Mouse (Mus musculus) forebrain, embryonic 12.5 days (tissue): ENCODE measurements around the gene Ube2l3. TPM values are rescaled to one million over a fixed set of nuclear protein-coding genes. Genes with fewer than 3 reads are reported as not detected.
"Not testable (repeated sequence)": the region's sequence is repeated elsewhere in the genome, so short reads cannot be mapped to it uniquely, and the experiment has no call there.

Experiments
- ATAC-seq: fragments of 200-750 bp; cut with Nextera tagmentation; 2 replicates; pipeline ENCODE4 v1.8.0; 2017; ENCODE audit warnings: moderate TSS enrichment; ENCODE audit not compliant: low FRiP score
- H3K27ac ChIP-seq: fragments of 300-500 bp; sonication (generic); 2 replicates; pipeline ENCODE4 v1.5.1; 2016; ENCODE audit warnings: mild to moderate bottlenecking
- H3K27me3 ChIP-seq: fragments of 300-500 bp; sonication (generic); 2 replicates; pipeline ENCODE4 v1.6.1; 2016; ENCODE audit warnings: mild to moderate bottlenecking
- H3K36me3 ChIP-seq: fragments of 300-500 bp; sonication (generic); replicated peaks from 2 replicates; pipeline ENCODE4 v1.6.1; 2016; ENCODE audit warnings: mild to moderate bottlenecking
- H3K4me1 ChIP-seq: fragments of 300-500 bp; sonication (generic); 2 replicates; pipeline ENCODE4 v1.6.1; 2016
- H3K4me2 ChIP-seq: fragments of 300-500 bp; sonication (generic); 2 replicates; pipeline ENCODE4 v1.6.1; 2016; ENCODE audit warnings: mild to moderate bottlenecking, moderate library complexity
- H3K4me3 ChIP-seq: fragments of 300-500 bp; sonication (generic); replicated peaks from 2 replicates; pipeline ENCODE4 v1.5.1; 2016; ENCODE audit warnings: mild to moderate bottlenecking
- H3K9ac ChIP-seq: fragments of 300-500 bp; sonication (generic); 2 replicates; pipeline ENCODE4 v1.6.1; 2016; ENCODE audit warnings: mild to moderate bottlenecking
- H3K9me3 ChIP-seq: fragments of 300-500 bp; sonication (generic); 2 replicates; pipeline ENCODE4 v1.6.1; 2016
- WGBS: fragments of 180-500 bp; shearing (Covaris S2); methylation state at CpG from one replicate; pipeline ENCODE4 v1.1.7; 2016; 5-methylcytosine and 5-hydroxymethylcytosine counted together
- polyA plus RNA-seq: library from polyadenylated mRNA; unstranded; fragments of >200 nt; fragmentation: Nextera tagmentation; extraction: Ambion mirVana; gene quantifications from 2 replicates; pipeline ENCODE4 v1.2.1, GENCODE M21; 2016

Ube2l3 gene
- polyA plus RNA-seq, 1 experiment from 2014 or later: 388 TPM

DNA sequence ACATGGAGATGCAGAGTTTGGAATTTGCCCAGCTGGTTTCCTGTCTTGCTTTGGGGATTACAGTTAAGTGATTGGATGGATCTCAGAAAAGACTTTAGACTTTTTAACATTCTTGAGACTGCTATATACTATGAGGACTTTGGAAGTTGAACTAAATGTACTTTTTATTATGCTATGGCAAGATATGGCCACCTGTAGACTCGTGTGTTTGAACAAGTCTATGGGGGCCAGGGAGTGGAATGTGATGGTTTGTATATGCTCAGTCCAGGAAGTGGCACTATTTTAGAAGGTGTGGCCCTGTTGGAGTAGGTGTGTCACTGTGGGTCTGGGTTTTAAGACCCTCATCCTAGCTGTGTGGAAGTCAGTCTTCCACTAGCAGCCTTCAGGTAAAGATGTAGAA, 37.0 kb downstream of the Ube2l3 start:
- 92% methylated on average over 1 of the region's 1 CpGs for WGBS

DNA sequence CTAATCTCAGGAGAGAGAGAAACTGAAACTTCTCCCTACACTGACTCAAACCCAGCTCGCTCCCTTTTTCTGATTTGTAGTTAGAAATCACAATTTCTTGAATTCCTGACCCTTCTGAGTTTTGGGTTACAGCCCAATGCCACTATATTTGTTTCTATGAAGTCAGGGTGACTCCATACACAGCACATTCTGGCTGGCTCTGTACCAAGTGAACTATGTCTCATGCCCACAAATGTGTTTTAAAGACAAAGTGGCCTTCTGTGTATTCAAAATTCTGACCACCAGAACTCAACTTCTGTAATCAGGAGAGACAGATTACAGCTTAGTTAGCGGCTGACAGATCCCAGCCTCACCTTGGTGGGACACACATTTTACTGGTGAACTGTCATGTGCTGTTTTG, 48.1 kb downstream of the Ube2l3 start:
- H3K36me3 ChIP-seq: peaks cover 75% of the 10 kb centered on the region
- H3K9ac ChIP-seq: no peak overlapping the region
- H3K9me3 ChIP-seq: no peaks in the 10 kb centered on the region
- H3K4me3 ChIP-seq: no peak overlapping the region
- ATAC-seq: no peak
- no peak overlapping the region for H3K4me2 ChIP-seq
- WGBS: 95% methylated on average over 2 of the region's 2 CpGs
- no peaks in the 10 kb centered on the region for H3K4me1 ChIP-seq
- H3K27me3 ChIP-seq: no peaks in the 10 kb centered on the region
- H3K27ac ChIP-seq: no peak overlapping the region

More for the DNA sequence above, 37.0 kb downstream of the Ube2l3 start:
- H3K27ac ChIP-seq, ATAC-seq, H3K4me1 ChIP-seq, H3K4me2 ChIP-seq, H3K9me3 ChIP-seq, H3K27me3 ChIP-seq, H3K4me3 ChIP-seq, H3K9ac ChIP-seq: not testable (repeated sequence)
- peaks cover 36% of the 10 kb centered on the region for H3K36me3 ChIP-seq

DNA sequence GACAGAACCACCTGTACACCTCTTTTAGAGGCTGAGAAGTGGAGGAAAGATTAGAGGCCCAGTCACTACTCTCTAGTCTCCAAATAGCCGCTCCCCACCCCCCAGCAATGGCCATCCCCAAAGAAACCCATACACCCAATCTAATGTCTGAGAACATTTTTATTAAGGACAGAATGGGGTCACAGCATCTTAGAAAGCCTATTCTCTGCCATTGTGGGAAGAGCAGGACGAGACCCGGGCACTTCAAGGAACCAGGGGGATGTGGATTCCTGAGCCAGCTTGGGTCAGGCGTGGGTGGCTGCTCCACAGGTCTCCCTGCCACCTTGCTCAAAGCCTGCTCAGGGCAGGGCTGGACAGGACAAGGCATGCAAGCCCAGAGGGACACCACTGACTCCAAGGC, 50.6 kb downstream of the Ube2l3 start:
- Histone ChIP-seq H3K4me1 (peaks cover 17% of the 10 kb centered on the region), H3K27me3 (peaks cover 17% of the 10 kb centered on the region), H3K9ac (no peak overlapping the region), H3K9me3 (no peaks in the 10 kb centered on the region), H3K4me2 (no peak overlapping the region), H3K27ac (no peak overlapping the region), H3K36me3 (peaks cover 55% of the 10 kb centered on the region), H3K4me3 (no peak overlapping the region)
- no peak for ATAC-seq
- 92% methylated on average over 4 of the region's 4 CpGs for WGBS

DNA sequence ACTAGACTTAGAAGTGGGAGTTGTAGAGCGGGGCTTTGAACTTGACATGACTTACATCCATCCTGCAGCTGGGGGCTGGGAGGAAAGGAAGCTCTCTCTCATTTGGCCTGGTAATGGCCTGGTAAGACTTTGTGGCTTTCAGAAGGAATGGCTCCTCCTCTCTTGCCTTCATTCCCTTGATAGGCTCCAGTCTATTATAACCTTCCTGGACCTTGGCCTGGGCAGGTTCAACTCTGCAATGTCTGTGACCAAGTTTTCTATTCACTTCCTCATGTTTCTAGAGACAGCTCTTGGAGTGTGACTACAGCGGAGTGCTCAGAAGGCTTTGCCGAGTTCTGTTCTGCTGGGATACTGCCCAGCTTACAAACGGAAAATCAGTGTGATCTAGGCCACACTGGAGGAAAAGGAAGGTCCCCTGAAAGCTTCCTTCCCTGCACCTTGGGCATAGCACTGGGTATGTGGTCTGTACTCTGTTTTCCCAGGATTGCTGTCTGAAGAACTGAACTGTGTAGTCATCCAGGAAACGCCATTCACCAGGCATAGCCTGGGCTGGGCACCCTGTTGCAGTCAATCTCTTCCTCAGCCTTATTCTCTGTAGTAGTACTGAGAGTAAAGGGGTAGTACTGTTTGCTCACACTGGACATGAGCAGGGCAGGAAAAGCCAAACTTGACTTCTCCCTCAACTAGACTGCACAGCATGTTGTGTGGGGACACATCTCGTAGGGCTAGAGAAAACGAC, 51.8 kb downstream of the Ube2l3 start:
- Histone ChIP-seq H3K27ac (no peak overlapping the region), H3K27me3 (peaks cover 18% of the 10 kb centered on the region), H3K4me2 (no peak overlapping the region), H3K4me1 (peaks cover 17% of the 10 kb centered on the region), H3K36me3 (peaks cover 46% of the 10 kb centered on the region), H3K9me3 (no peaks in the 10 kb centered on the region), H3K9ac (no peak overlapping the region), H3K4me3 (no peak overlapping the region)
- 85% methylated on average over 7 of the region's 7 CpGs for WGBS
- ATAC-seq: no peak

DNA sequence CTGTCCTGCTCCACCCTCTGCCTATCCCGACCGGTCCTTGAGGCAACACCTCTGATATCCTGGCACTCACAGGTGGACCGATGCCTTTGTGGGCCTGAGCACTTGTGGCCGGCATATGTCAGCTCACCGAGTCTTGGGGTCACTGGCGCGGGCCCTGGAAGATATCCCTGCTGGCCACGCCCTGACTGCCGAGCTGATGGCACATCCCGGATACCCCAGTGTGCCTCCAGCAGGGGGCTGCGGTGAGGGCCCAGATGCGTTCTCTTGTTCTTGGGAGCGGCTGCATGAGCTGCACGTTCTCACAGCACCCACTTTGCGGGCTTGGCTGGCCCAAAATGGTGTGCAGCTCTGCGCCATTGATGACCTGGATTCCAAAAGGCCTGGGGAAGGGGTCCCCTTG, 54.4 kb downstream of the Ube2l3 start:
- peaks cover 24% of the 10 kb centered on the region for H3K36me3 ChIP-seq
- peaks cover 17% of the 10 kb centered on the region for H3K4me1 ChIP-seq
- H3K4me2 ChIP-seq: peak overlapping the region; percentile 72
- peak; percentile 21; the same call in 1 of the 2 replicates for ATAC-seq
- no peak overlapping the region for H3K9ac ChIP-seq
- no peaks in the 10 kb centered on the region for H3K9me3 ChIP-seq
- peak overlapping the region; percentile 59 for H3K4me3 ChIP-seq
- H3K27me3 ChIP-seq: peaks cover 22% of the 10 kb centered on the region
- no peak overlapping the region for H3K27ac ChIP-seq
- 8% methylated on average over 16 of the region's 16 CpGs for WGBS

DNA sequence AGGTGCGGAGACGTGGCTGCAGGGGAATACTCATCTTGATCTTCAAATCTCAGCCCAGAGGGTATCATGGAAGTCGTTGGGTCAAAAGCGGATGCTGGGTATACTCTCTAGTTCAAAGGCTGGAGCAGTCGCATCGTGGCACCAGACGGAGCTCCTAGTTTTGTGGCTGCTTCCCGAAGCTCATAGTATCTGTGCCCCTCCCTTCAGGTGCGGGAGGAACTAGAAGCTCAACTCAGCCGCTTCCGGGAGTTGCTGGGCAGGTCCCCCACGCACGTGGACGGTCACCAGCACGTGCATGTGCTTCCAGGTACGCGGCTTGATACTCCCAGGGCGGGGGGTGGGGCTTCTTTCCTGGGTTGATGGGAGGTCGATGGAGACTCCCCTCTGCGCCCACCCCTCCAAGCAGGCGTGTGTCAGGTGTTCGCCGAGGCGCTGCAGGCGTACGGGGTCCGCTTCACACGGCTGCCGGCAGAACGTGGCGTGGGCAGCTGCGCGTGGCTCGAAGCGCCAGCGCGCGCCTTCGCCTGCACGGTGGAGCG, 55.0 kb downstream of the Ube2l3 start:
- peak; percentile 36 for ATAC-seq
- Histone ChIP-seq H3K27ac (no peak overlapping the region), H3K36me3 (peaks cover 19% of the 10 kb centered on the region), H3K9me3 (no peaks in the 10 kb centered on the region), H3K27me3 (peaks cover 22% of the 10 kb centered on the region), H3K4me3 (peak overlapping the region; percentile 59), H3K4me1 (peaks cover 17% of the 10 kb centered on the region), H3K4me2 (peak overlapping the region; percentile 72), H3K9ac (peak overlapping the region; percentile 59)
- WGBS: under 1% methylated on average over 41 of the region's 41 CpGs

DNA sequence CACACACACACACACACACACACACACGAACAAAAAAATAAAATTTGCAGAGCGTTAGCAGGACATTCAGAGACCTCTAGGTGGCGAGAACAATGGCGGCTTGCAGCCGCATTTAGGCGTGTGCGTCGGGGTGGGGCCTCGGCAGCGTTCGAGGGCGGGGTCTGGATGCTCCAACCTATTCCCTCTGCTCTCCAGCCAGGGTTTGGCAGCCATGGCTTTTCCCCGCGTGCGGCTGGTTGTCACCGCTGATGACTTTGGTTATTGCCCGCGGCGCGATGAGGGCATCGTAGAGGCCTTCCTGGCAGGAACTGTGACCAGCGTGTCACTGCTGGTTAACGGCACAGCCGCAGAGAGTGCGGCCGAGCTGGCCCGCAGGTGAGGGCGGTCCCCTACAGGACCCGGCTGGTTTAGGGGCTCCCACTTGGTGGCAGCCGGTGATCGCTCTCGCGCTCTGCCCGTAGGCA, 55.6 kb downstream of the Ube2l3 start, which contains the start of gene Ccdc116:
Ccdc116 (minus strand) TSS at position 458 of the 464 bp plus-strand sequence.
- Histone ChIP-seq H3K27ac (no peak within 1 kb of the TSS), H3K27me3 (peaks cover 22% of the 10 kb centered on the region), H3K36me3 (peaks cover 12% of the 10 kb centered on the region), H3K4me3 (peak within 1 kb of the TSS; percentile 59), H3K4me2 (peak within 1 kb of the TSS; percentile 72), H3K9me3 (no peaks in the 10 kb centered on the region), H3K4me1 (peaks cover 17% of the 10 kb centered on the region), H3K9ac (peak within 1 kb of the TSS; percentile 59)
- WGBS: under 1% methylated on average over 34 of the region's 34 CpGs
- ATAC-seq: peak; percentile 90

DNA sequence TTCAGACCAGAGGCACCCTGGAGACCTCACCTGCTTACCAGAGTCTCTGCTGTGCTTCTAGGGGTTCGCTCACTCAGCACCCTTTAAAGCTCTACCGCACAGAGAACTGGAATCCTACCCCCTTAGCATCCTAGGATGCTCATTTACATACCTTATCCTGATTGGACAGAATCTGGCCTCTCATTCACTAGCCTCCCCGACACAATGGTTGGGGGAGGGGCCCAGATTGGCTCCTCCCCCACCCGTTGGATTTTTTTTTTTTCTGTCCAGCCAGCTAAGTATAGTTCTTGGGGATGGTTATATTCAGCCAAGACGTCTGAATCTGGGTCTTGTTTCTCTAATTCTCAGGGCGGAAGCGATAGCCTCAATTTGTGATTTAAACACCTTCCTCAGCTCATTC, 58.1 kb downstream of the Ube2l3 start, which contains the start of gene Ydjc:
Ydjc (plus strand) TSS at position 283 of the 400 bp plus-strand sequence.
- 12% methylated on average over 7 of the region's 7 CpGs for WGBS
- Histone ChIP-seq H3K27me3 (peaks cover 22% of the 10 kb centered on the region), H3K4me2 (no peak within 1 kb of the TSS), H3K9me3 (no peaks in the 10 kb centered on the region), H3K4me1 (peaks cover 17% of the 10 kb centered on the region), H3K9ac (no peak within 1 kb of the TSS), H3K4me3 (no peak within 1 kb of the TSS), H3K27ac (no peak within 1 kb of the TSS), H3K36me3 (no peaks in the 10 kb centered on the region)
- ATAC-seq: no peak

DNA sequence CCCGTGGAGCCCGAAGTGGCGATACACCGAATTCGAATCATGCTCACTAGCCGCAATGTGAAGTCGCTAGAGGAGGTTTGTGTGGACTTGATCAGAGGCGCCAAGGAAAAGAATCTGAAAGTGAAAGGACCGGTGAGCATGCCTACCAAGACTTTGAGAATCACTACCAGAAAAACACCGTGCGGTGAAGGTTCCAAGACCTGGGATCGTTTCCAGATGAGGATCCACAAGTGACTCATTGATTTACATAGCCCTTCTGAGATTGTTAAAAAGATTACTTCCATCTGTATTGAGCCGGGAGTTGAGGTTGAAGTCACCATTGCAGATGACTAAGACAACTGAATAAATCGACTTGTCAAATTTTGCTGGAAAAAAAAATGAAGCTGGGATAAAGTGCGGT, 65.1 kb downstream of the Ube2l3 start:
- no peak overlapping the region for H3K4me3 ChIP-seq
- H3K4me1 ChIP-seq: peaks cover 6% of the 10 kb centered on the region
- H3K4me2 ChIP-seq: no peak overlapping the region
- no peak overlapping the region for H3K27ac ChIP-seq
- no peak for ATAC-seq
- H3K9ac ChIP-seq: no peak overlapping the region
- 91% methylated on average over 15 of the region's 15 CpGs for WGBS
- no peaks in the 10 kb centered on the region for H3K36me3 ChIP-seq
- H3K9me3 ChIP-seq: no peaks in the 10 kb centered on the region
- H3K27me3 ChIP-seq: no peaks in the 10 kb centered on the region

DNA sequence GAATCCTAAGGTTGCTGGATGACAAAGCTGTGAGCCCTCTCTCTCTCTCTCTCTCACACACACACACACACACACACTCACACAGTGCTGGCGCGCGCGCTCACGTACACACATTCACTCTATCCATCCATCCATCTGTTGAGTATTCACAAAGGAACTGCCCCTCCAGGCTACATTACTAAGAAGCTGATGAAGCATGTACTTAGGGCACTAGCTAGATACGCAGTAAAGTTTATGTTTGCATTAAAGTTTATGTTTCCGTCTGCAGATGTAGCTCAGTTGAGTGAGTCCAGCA, 69.6 kb downstream of the Ube2l3 start:
- peak overlapping the region; percentile 82 for H3K4me2 ChIP-seq
- peak overlapping the region; percentile 55 for H3K9ac ChIP-seq
- H3K27ac ChIP-seq: peak overlapping the region; percentile 69
- no peak; the same call in 1 of the 2 replicates for ATAC-seq
- H3K9me3 ChIP-seq: no peaks in the 10 kb centered on the region
- H3K4me1 ChIP-seq: peaks cover 17% of the 10 kb centered on the region
- no peaks in the 10 kb centered on the region for H3K36me3 ChIP-seq
- 39% methylated on average over 7 of the region's 7 CpGs for WGBS
- peak overlapping the region; percentile 75 for H3K4me3 ChIP-seq
- H3K27me3 ChIP-seq: no peaks in the 10 kb centered on the region

DNA sequence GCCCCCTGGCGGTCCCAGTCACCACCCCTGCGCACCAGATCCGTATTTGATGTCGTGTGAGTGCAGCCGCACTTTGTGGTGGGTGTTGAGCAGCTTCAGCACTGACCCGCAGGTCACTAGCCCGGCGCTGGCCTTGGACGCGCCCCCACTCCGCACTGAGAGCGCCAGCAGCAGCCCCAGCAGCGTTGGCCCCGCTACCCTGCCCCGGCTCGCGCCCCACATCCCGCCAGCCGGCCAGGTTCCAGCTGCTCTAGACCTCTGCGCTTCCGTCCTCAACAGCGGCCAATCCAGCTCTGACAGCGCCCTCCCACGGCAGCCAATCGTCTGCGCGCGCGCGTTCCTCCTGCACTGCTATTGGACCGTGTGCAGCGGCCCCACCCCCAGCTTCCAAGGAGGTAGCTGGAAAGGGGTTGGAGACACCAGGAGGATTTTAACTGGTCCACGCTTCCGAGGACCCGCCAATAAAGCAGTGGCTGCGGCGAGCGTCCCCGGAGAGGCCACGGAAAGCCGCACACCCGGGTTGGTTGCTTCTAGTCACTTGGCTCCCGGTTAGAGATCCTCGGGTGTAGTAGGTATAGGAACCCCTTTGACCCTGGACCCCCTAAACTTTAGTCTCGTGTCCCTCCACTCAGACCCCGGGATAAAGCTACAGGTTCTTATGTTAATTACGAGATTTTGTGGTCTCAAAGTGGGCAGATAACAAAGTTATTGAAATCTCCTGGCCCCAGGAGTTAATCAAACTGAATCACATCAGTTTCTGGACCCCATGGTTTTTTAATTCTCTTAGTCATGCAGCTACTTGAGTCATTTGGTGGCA, 70.2 kb downstream of the Ube2l3 start, which contains the start of gene Sdf2l1:
Sdf2l1 (minus strand) TSS at position 295 of the 817 bp plus-strand sequence.
- Histone ChIP-seq H3K27ac (peak within 1 kb of the TSS; percentile 87), H3K9ac (peak within 1 kb of the TSS; percentile 70), H3K4me2 (peak within 1 kb of the TSS; percentile 82), H3K27me3 (no peaks in the 10 kb centered on the region), H3K36me3 (no peaks in the 10 kb centered on the region), H3K4me1 (peaks cover 17% of the 10 kb centered on the region), H3K4me3 (peak within 1 kb of the TSS; percentile 75), H3K9me3 (no peaks in the 10 kb centered on the region)
- 1% methylated on average over 47 of the region's 47 CpGs for WGBS
- peak; percentile 98 for ATAC-seq
